In the genomic region with DNA sequence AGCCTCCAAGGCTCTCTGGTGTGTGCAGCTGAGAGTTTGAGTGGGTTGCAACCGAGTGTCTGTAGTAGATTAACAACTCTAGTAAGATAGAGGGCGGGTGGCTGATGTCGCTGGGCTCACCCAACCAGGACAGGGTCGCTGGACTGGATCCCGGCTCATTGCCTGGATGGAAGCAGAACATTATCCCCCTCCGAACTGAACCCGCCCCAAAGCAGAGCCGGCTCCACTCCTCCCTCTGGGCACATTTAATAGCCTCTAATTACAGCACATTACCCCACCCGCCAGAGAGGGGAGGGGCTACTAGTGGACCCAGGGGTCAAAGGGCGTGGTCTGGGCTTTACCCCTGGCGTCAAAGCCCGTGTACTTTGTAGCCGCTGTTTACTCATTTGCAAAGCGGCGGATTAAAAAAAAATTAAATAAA, we compare ENCODE assay signal across 9 mouse cellular contexts. TPM values are rescaled to one million over a fixed set of nuclear protein-coding genes. Genes with fewer than 3 reads are reported as not detected.
DNase-seq lines count a peak whose midpoint lies in the region; ATAC-seq lines count a peak whose summit lies in the region.
"Had no signal": no experiment of that assay in that cellular context is flagged by ENCODE, and none has a peak within 500 bp of the region (broad histone marks: within the 10 kb centered on the region; RNA-seq: fewer than 3 reads in every experiment).

No protein-coding gene starts in this region.

- H3K27me3 ChIP-seq in forebrain, embryonic 15.5 days = peaks cover 12% of the 10 kb centered on the region; the same call in 1 of the 2 replicates
- no peaks in the 10 kb centered on the region for H3K27me3 ChIP-seq in hindbrain, embryonic 16.5 days (replicated peaks; ENCODE audit: control insufficient read depth, insufficient read depth, low read length)
- no peaks in the 10 kb centered on the region for H3K27me3 ChIP-seq in liver, embryonic 12.5 days (replicated peaks)
- peaks cover 27% of the 10 kb centered on the region for H3K27me3 ChIP-seq in neural tube, embryonic 12.5 days (replicated peaks)

- peak overlapping the region; percentile 61; the same call in 1 of the 2 replicates for H3K4me3 ChIP-seq in forebrain, embryonic 15.5 days
- H3K4me3 ChIP-seq in hindbrain, embryonic 16.5 days (ENCODE audit: low read length) = peak overlapping the region; percentile 59
- peak overlapping the region; percentile 68 for H3K4me3 ChIP-seq in liver, embryonic 12.5 days
- H3K4me3 ChIP-seq in neural tube, embryonic 12.5 days = no peak overlapping the region

- DNase-seq in cerebellum, adult 11 months = peak; percentile 57
- DNase-seq in adrenal gland, adult 2 months = peak; percentile 58
- DNase-seq in layer of hippocampus, adult 9-11 months = no peak

- H3K9me3 ChIP-seq in forebrain, embryonic 15.5 days = no peaks in the 10 kb centered on the region
- H3K9me3 ChIP-seq in hindbrain, embryonic 16.5 days (ENCODE audit: control insufficient read depth, low read length) = no peaks in the 10 kb centered on the region
- H3K9me3 ChIP-seq in liver, embryonic 12.5 days (replicated peaks) = no peaks in the 10 kb centered on the region
- no peaks in the 10 kb centered on the region for H3K9me3 ChIP-seq in neural tube, embryonic 12.5 days

- 13% methylated on average over 15 of the region's 15 CpGs for WGBS in forebrain, embryonic 15.5 days
- 13% methylated on average over 15 of the region's 15 CpGs for WGBS in hindbrain, embryonic 16.5 days
- 7% methylated on average over 15 of the region's 15 CpGs for WGBS in liver, embryonic 12.5 days (ENCODE audit: insufficient replicate concordance)
- WGBS in neural tube, embryonic 12.5 days = 8% methylated on average over 15 of the region's 15 CpGs

- peak overlapping the region; percentile 92 for H3K4me2 ChIP-seq in forebrain, embryonic 15.5 days (replicated peaks)
- peak overlapping the region; percentile 93 for H3K4me2 ChIP-seq in hindbrain, embryonic 16.5 days (ENCODE audit: low read length)
- peak overlapping the region; percentile 93 for H3K4me2 ChIP-seq in liver, embryonic 12.5 days
- peak overlapping the region; percentile 89 for H3K4me2 ChIP-seq in neural tube, embryonic 12.5 days (replicated peaks)

- no peaks in the 10 kb centered on the region for H3K36me3 ChIP-seq in forebrain, embryonic 15.5 days
- no peaks in the 10 kb centered on the region for H3K36me3 ChIP-seq in hindbrain, embryonic 16.5 days (ENCODE audit: control insufficient read depth, insufficient read depth, low read length)
- H3K36me3 ChIP-seq in liver, embryonic 12.5 days = no peaks in the 10 kb centered on the region
- no peaks in the 10 kb centered on the region for H3K36me3 ChIP-seq in neural tube, embryonic 12.5 days

- H3K9ac ChIP-seq in forebrain, embryonic 15.5 days (replicated peaks) = 0 out of 2 replicates have a peak overlapping the region, but pooled peaks have one; percentile 67
- peak overlapping the region; percentile 15 for H3K9ac ChIP-seq in hindbrain, embryonic 16.5 days (ENCODE audit: low read depth, low read length)
- peak overlapping the region; percentile 77 for H3K9ac ChIP-seq in liver, embryonic 12.5 days
- H3K9ac ChIP-seq in neural tube, embryonic 12.5 days = no peak overlapping the region

- no peak overlapping the region for H3K27ac ChIP-seq in forebrain, embryonic 15.5 days (replicated peaks)
- no peak overlapping the region for H3K27ac ChIP-seq in hindbrain, embryonic 16.5 days (ENCODE audit: low read depth, low read length)
- peak overlapping the region; percentile 88 for H3K27ac ChIP-seq in liver, embryonic 12.5 days
- no peak overlapping the region for H3K27ac ChIP-seq in neural tube, embryonic 12.5 days

- peaks cover 34% of the 10 kb centered on the region for H3K4me1 ChIP-seq in forebrain, embryonic 15.5 days
- H3K4me1 ChIP-seq in hindbrain, embryonic 16.5 days (ENCODE audit: control insufficient read depth, insufficient read depth, low read depth, low read length) = peaks cover 18% of the 10 kb centered on the region
- peaks cover 64% of the 10 kb centered on the region for H3K4me1 ChIP-seq in liver, embryonic 12.5 days
- peaks cover 26% of the 10 kb centered on the region for H3K4me1 ChIP-seq in neural tube, embryonic 12.5 days

- no peak for ATAC-seq in cerebellum, adult (ENCODE audit: insufficient number of reproducible peaks, low FRiP score, low TSS enrichment)
- no peak for ATAC-seq in forebrain, embryonic 15.5 days (replicated peaks)
- ATAC-seq in hindbrain, embryonic 16.5 days = no peak
- ATAC-seq in liver, embryonic 12.5 days = 0 out of 2 replicates have a peak, but pooled peaks have one; percentile 10
- no peak for ATAC-seq in neural tube, embryonic 12.5 days (ENCODE audit: low FRiP score, low read depth)

RNA-seq across cellular contexts. Expression of a gene that starts 1.1 kb away (rescaled TPM):
- 1 to 10 TPM; 6.1 to 6.2 TPM for total RNA-seq in adrenal gland, adult 2 months (2021)
- polyA plus RNA-seq in adrenal gland, adult 2 months (2012; rRNA removed) = 6.5 and 6.7 TPM in 2 replicates
- 28.0 and 29.7 TPM in 2 replicates for polyA plus RNA-seq in forebrain, embryonic 15.5 days (2015; fragmentation: Nextera tagmentation; extraction: Ambion mirVana)
- 37.9 and 39.6 TPM in 2 replicates for polyA plus RNA-seq in hindbrain, embryonic 16.5 days (2015; fragmentation: Nextera tagmentation; extraction: Ambion mirVana)
- 10.8 and 10.9 TPM in 2 replicates for polyA plus RNA-seq in liver, embryonic 12.5 days (2016; fragmentation: Nextera tagmentation; extraction: Ambion mirVana)
- polyA plus RNA-seq in neural tube, embryonic 12.5 days (2016; fragmentation: Nextera tagmentation; extraction: Ambion mirVana) = 17.6 and 18.2 TPM in 2 replicates

RNA-seq across cellular contexts. Expression of a gene that starts 10.8 kb away (rescaled TPM):
- 10 to 100 TPM; 37.0 to 90.7 TPM for total RNA-seq in adrenal gland, adult 2 months (2021)
- polyA plus RNA-seq in adrenal gland, adult 2 months (2012; rRNA removed) = 78.9 and 91.4 TPM in 2 replicates
- polyA plus RNA-seq in forebrain, embryonic 15.5 days (2015; fragmentation: Nextera tagmentation; extraction: Ambion mirVana) = 7.6 TPM in 2 replicates
- 4.3 and 5.3 TPM in 2 replicates for polyA plus RNA-seq in hindbrain, embryonic 16.5 days (2015; fragmentation: Nextera tagmentation; extraction: Ambion mirVana)
- 18.0 and 18.3 TPM in 2 replicates for polyA plus RNA-seq in liver, embryonic 12.5 days (2016; fragmentation: Nextera tagmentation; extraction: Ambion mirVana)
- 9.9 TPM in 2 replicates for polyA plus RNA-seq in neural tube, embryonic 12.5 days (2016; fragmentation: Nextera tagmentation; extraction: Ambion mirVana)

RNA-seq across cellular contexts. Expression of a gene that starts 19.8 kb away (rescaled TPM):
- total RNA-seq in adrenal gland, adult 2 months (2021) = 100 to 1,000 TPM in 1 of 2 experiments, 10 to 100 TPM in 1; 87.7 to 112 TPM
- 61.7 and 76.6 TPM in 2 replicates for polyA plus RNA-seq in adrenal gland, adult 2 months (2012; rRNA removed)
- 96.4 and 98.5 TPM in 2 replicates for polyA plus RNA-seq in forebrain, embryonic 15.5 days (2015; fragmentation: Nextera tagmentation; extraction: Ambion mirVana)
- polyA plus RNA-seq in hindbrain, embryonic 16.5 days (2015; fragmentation: Nextera tagmentation; extraction: Ambion mirVana) = 55.8 and 57.5 TPM in 2 replicates
- 149 and 150 TPM in 2 replicates for polyA plus RNA-seq in liver, embryonic 12.5 days (2016; fragmentation: Nextera tagmentation; extraction: Ambion mirVana)
- 78.4 and 85.2 TPM in 2 replicates for polyA plus RNA-seq in neural tube, embryonic 12.5 days (2016; fragmentation: Nextera tagmentation; extraction: Ambion mirVana)

RNA-seq across cellular contexts. Expression of a gene that starts 19.9 kb away (rescaled TPM):
- total RNA-seq in adrenal gland, adult 2 months (2021) = 100 to 1,000 TPM; 671 to 700 TPM
- polyA plus RNA-seq in adrenal gland, adult 2 months (2012; rRNA removed) = 181 and 240 TPM in 2 replicates
- 1,445 and 1,467 TPM in 2 replicates for polyA plus RNA-seq in forebrain, embryonic 15.5 days (2015; fragmentation: Nextera tagmentation; extraction: Ambion mirVana)
- polyA plus RNA-seq in hindbrain, embryonic 16.5 days (2015; fragmentation: Nextera tagmentation; extraction: Ambion mirVana) = 1,040 and 1,063 TPM in 2 replicates
- 1,859 and 1,895 TPM in 2 replicates for polyA plus RNA-seq in liver, embryonic 12.5 days (2016; fragmentation: Nextera tagmentation; extraction: Ambion mirVana)
- 1,247 and 1,331 TPM in 2 replicates for polyA plus RNA-seq in neural tube, embryonic 12.5 days (2016; fragmentation: Nextera tagmentation; extraction: Ambion mirVana)

RNA-seq across cellular contexts. Expression of a gene that starts 20.1 kb away (rescaled TPM):
- 1 to 10 TPM; 2.1 to 2.4 TPM for total RNA-seq in adrenal gland, adult 2 months (2021)
- 2.1 TPM in 1 of 2 replicates, not detected in the other for polyA plus RNA-seq in adrenal gland, adult 2 months (2012; rRNA removed)
- polyA plus RNA-seq in forebrain, embryonic 15.5 days (2015; fragmentation: Nextera tagmentation; extraction: Ambion mirVana) = not detected in 2 replicates
- polyA plus RNA-seq in hindbrain, embryonic 16.5 days (2015; fragmentation: Nextera tagmentation; extraction: Ambion mirVana) = not detected in 2 replicates
- polyA plus RNA-seq in liver, embryonic 12.5 days (2016; fragmentation: Nextera tagmentation; extraction: Ambion mirVana) = 1.1 TPM in 1 of 2 replicates, not detected in the other
- polyA plus RNA-seq in neural tube, embryonic 12.5 days (2016; fragmentation: Nextera tagmentation; extraction: Ambion mirVana) = not detected in 2 replicates
- total RNA-seq: gastrocnemius, postnatal 36 days had no signal
